Comparison of ENCODE assay signal across 1 mouse cellular context in the genomic region with DNA sequence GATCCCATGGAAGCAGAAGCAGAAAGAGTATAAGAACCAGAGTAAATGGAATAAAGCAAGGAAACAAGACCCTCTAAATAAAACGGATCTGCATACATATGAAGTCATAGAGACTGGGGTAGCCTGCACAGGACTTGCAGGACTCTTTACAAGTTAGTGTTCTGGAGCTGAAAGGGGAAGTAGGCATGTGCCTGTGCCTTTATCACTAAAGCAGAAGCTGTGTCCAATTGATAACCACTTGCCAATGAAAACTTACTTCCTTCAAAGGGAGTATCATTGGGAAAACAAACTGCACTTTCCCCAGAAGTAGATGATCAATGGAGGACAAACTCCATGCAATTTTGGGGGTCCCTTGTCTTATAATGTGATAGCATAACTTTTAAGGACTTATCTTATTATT.
TF ChIP-seq lines count a peak whose summit lies in the region.

No protein-coding gene starts in this region.

TF ChIP-seq in MEL, 35 proteins besides CTCF, POLR2A, EP300 and RAD21 (continued from another document):
- TF ChIP-seq MAFK (IDR thresholded peaks at IDR 0.05; ENCODE audit: borderline replicate concordance, low read depth, low read length) (no peak), NELFE (IDR thresholded peaks at IDR 0.05; ENCODE audit: low read depth, low read length) (no peak), POLR2AphosphoS5 (IDR thresholded peaks at IDR 0.05; ENCODE audit: borderline replicate concordance, low read depth, low read length) (no peak), TCF12 (IDR thresholded peaks at IDR 0.05; ENCODE audit: low read depth, low read length) (peak; percentile 98), GABPA (IDR thresholded peaks at IDR 0.05; ENCODE audit: low read depth, low read length) (no peak), USF1 (IDR thresholded peaks at IDR 0.05; ENCODE audit: low read depth, low read length) (0 out of 2 replicates have a peak, but pooled peaks have one; percentile 39), ZMIZ1 (IDR thresholded peaks at IDR 0.05; ENCODE audit: low read depth, low read length) (no peak)
